Mouse (Mus musculus) liver, adult 2 months (tissue): ENCODE results near the gene Fgfr2.

Experiments used
- CTCF ChIP-seq: fragments of 200-500 bp; IDR thresholded peaks from 2 replicates; pipeline ENCODE4 v1.5.1; 2011; ENCODE audit warnings: low read depth, low read length, control low read depth
- POLR2A ChIP-seq: fragments of 200-500 bp; IDR thresholded peaks from 2 replicates; pipeline ENCODE4 v1.6.1; 2011; ENCODE audit warnings: low read length, control low read depth; ENCODE audit not compliant: insufficient read depth; ENCODE audit errors: extremely low read depth

DNA sequence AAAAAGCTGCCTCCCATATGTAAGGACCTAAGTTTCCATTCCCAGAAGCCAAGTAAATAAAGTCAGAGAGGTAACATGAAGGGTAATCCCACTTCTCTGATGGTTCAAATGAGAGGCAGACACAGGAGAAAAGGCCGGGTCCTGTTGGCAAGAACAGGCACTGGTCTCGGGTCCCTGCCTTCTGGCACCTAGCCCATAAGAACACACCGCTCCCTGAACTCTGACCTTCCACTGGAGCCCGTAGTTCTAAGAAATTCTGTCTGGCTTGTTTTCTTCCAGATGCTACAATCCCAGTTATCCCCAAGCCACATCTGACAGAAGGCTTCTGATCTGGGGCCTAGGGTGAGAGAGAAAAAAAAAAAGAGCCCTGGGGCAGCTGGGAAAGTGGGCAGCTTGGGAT is 34.7 kb downstream of the Fgfr2 start:
- TF ChIP-seq CTCF (no peak), POLR2A (no peak)
